ENCODE assay signal across 9 mouse cellular contexts in genomic region chr9:64060033-64060539, GRCm38 (mm10). TPM values are rescaled to one million over a fixed set of nuclear protein-coding genes. Genes with fewer than 3 reads are reported as not detected.
DNase-seq lines count a peak whose midpoint lies in the region; ATAC-seq and TF ChIP-seq lines count a peak whose summit lies in the region.
"Had no signal": no experiment of that assay in that cellular context is flagged by ENCODE, and none has a peak within 500 bp of the region (broad histone marks: within the 10 kb centered on the region; RNA-seq: fewer than 3 reads in every experiment).

No protein-coding gene starts in this region.

- H3K9ac ChIP-seq in forebrain, embryonic 11.5 days (ENCODE audit: low read length) = peak overlapping the region; percentile 57
- H3K9ac ChIP-seq in hindbrain, embryonic 12.5 days = peak overlapping the region; percentile 39; the same call in 1 of the 2 replicates
- peak overlapping the region; percentile 25 for H3K9ac ChIP-seq in liver, adult 2 months (ENCODE audit: low read depth, low read length)
- no peak overlapping the region for H3K9ac ChIP-seq in midbrain, embryonic 15.5 days

- H3K4me1 ChIP-seq in forebrain, embryonic 11.5 days (replicated peaks; ENCODE audit: control insufficient read depth, insufficient read depth, low read length) = peaks cover 20% of the 10 kb centered on the region
- H3K4me1 ChIP-seq in hindbrain, embryonic 12.5 days = peaks cover 28% of the 10 kb centered on the region
- H3K4me1 ChIP-seq in liver, adult 2 months (ENCODE audit: control insufficient read depth, insufficient read depth, low read length) = peaks cover 5% of the 10 kb centered on the region; the same call in 1 of the 2 replicates
- H3K4me1 ChIP-seq in midbrain, embryonic 15.5 days = peaks cover 20% of the 10 kb centered on the region

- peak overlapping the region; percentile 48 for H3K4me2 ChIP-seq in forebrain, embryonic 11.5 days (ENCODE audit: low read depth, low read length, severe bottlenecking)
- peak overlapping the region; percentile 50 for H3K4me2 ChIP-seq in hindbrain, embryonic 12.5 days (replicated peaks)
- peak overlapping the region; percentile 42 for H3K4me2 ChIP-seq in midbrain, embryonic 15.5 days

- no peak for TF ChIP-seq CTCF in liver, adult 2 months (IDR thresholded peaks at IDR 0.05; ENCODE audit: low read depth, low read length)

- TF ChIP-seq POLR2A in liver, adult 2 months (IDR thresholded peaks at IDR 0.05; ENCODE audit: extremely low read depth, insufficient read depth, low read length) = no peak

- no peak overlapping the region for H3K27ac ChIP-seq in forebrain, embryonic 11.5 days (ENCODE audit: low read depth, low read length)
- H3K27ac ChIP-seq in hindbrain, embryonic 12.5 days = no peak overlapping the region
- H3K27ac ChIP-seq in liver, adult 2 months (replicated peaks; ENCODE audit: insufficient read depth, low read depth, low read length) = peak overlapping the region; percentile 33
- no peak overlapping the region for H3K27ac ChIP-seq in midbrain, embryonic 15.5 days

- DNase-seq in thymus, postnatal 4 days = peak; percentile 58
- DNase-seq in thymus, postnatal 36 days = no peak
- DNase-seq in forebrain, embryonic 11.5 days (ENCODE audit: low spot score) = peak; percentile 69
- DNase-seq in liver, adult 2 months (ENCODE audit: extremely low read depth, low read depth, low spot score) = no peak
- no peak for DNase-seq in cerebellum, postnatal 4 days (ENCODE audit: low spot score in 2 of 2)

- H3K27me3 ChIP-seq in forebrain, embryonic 11.5 days (ENCODE audit: control insufficient read depth, insufficient read depth, low read length) = peaks cover 2% of the 10 kb centered on the region; the same call in 1 of the 2 replicates
- H3K27me3 ChIP-seq in hindbrain, embryonic 12.5 days = peaks cover 24% of the 10 kb centered on the region
- H3K27me3 ChIP-seq in liver, adult 2 months (ENCODE audit: control insufficient read depth, insufficient read depth, low read length) = no peaks in the 10 kb centered on the region
- peaks cover 7% of the 10 kb centered on the region; the same call in 1 of the 2 replicates for H3K27me3 ChIP-seq in midbrain, embryonic 15.5 days (replicated peaks)

- no peak for ATAC-seq in forebrain, embryonic 11.5 days (replicated peaks; ENCODE audit: low FRiP score)
- no peak for ATAC-seq in hindbrain, embryonic 12.5 days (ENCODE audit: low FRiP score)
- no peak for ATAC-seq in midbrain, embryonic 15.5 days (replicated peaks)
- ATAC-seq in frontal cortex, adult (ENCODE audit: low TSS enrichment) = no peak

- no peaks in the 10 kb centered on the region for H3K36me3 ChIP-seq in forebrain, embryonic 11.5 days (ENCODE audit: control insufficient read depth, insufficient read depth, low read length)
- no peaks in the 10 kb centered on the region for H3K36me3 ChIP-seq in hindbrain, embryonic 12.5 days
- H3K36me3 ChIP-seq in liver, adult 2 months (ENCODE audit: control insufficient read depth, insufficient read depth, low read length) = no peaks in the 10 kb centered on the region
- no peaks in the 10 kb centered on the region for H3K36me3 ChIP-seq in midbrain, embryonic 15.5 days (replicated peaks)

- H3K79me2 ChIP-seq in liver, adult 2 months (ENCODE audit: control insufficient read depth, insufficient read depth, low read length) = no peaks in the 10 kb centered on the region

- 4% methylated on average over 30 of the region's 30 CpGs for WGBS in forebrain, embryonic 11.5 days
- WGBS in hindbrain, embryonic 12.5 days = 4% methylated on average over 30 of the region's 30 CpGs
- 10% methylated on average over 30 of the region's 30 CpGs for WGBS in liver, adult 2 months
- WGBS in midbrain, embryonic 15.5 days = 5% methylated on average over 30 of the region's 30 CpGs

- H3K9me3 ChIP-seq in forebrain, embryonic 11.5 days (ENCODE audit: control insufficient read depth, low read length) = no peaks in the 10 kb centered on the region
- no peaks in the 10 kb centered on the region for H3K9me3 ChIP-seq in hindbrain, embryonic 12.5 days (replicated peaks)
- H3K9me3 ChIP-seq in midbrain, embryonic 15.5 days = no peaks in the 10 kb centered on the region

- peak overlapping the region; percentile 17; the same call in 1 of the 2 replicates for H3K4me3 ChIP-seq in forebrain, embryonic 11.5 days (ENCODE audit: low read depth, low read length)
- H3K4me3 ChIP-seq in hindbrain, embryonic 12.5 days = peak overlapping the region; percentile 18
- H3K4me3 ChIP-seq in liver, adult 2 months (ENCODE audit: insufficient read depth, low read depth, low read length) = peak overlapping the region; percentile 12
- H3K4me3 ChIP-seq in midbrain, embryonic 15.5 days = peak overlapping the region; percentile 6; the same call in 1 of the 2 replicates

RNA-seq across cellular contexts. Expression of gene Smad6, which starts 38.2 kb away (rescaled TPM):
- 6.5 and 7.4 TPM in 2 replicates for polyA plus RNA-seq in forebrain, embryonic 11.5 days (2014; fragmentation: Nextera tagmentation; extraction: Ambion mirVana)
- polyA plus RNA-seq in hindbrain, embryonic 12.5 days (2016; fragmentation: Nextera tagmentation; extraction: Ambion mirVana) = 12.4 and 13.0 TPM in 2 replicates
- total RNA-seq in liver, adult 2 months (2014; rRNA removed) = 4.1 and 6.0 TPM in 2 replicates
- 11.4 and 12.6 TPM in 2 replicates for polyA plus RNA-seq in liver, adult 2 months (2012; rRNA removed)
- polyA plus RNA-seq in midbrain, embryonic 15.5 days (2015; fragmentation: Nextera tagmentation; extraction: Ambion mirVana) = 1.5 and 1.9 TPM in 2 replicates
- total RNA-seq: neutrophil, adult 5-6 weeks had no signal

RNA-seq across cellular contexts. Expression of gene Lctl, which starts 56.9 kb away (rescaled TPM):
- polyA plus RNA-seq in forebrain, embryonic 11.5 days (2014; fragmentation: Nextera tagmentation; extraction: Ambion mirVana) = not detected in 2 replicates
- not detected in 2 replicates for polyA plus RNA-seq in hindbrain, embryonic 12.5 days (2016; fragmentation: Nextera tagmentation; extraction: Ambion mirVana)
- total RNA-seq in liver, adult 2 months (2014; rRNA removed) = not detected in 2 replicates
- polyA plus RNA-seq in liver, adult 2 months (2012; rRNA removed) = not detected in 2 replicates
- not detected in 2 replicates for polyA plus RNA-seq in midbrain, embryonic 15.5 days (2015; fragmentation: Nextera tagmentation; extraction: Ambion mirVana)
- total RNA-seq: neutrophil, adult 5-6 weeks had no signal

Comparison
In these comparisons a context has a peak if more than half of its experiments do, and no peak if none do; other contexts are left out.
1. DNase-seq: peak in thymus, postnatal 4 days (single experiment) and forebrain, embryonic 11.5 days (single experiment); none in thymus, postnatal 36 days (0 of 2), liver, adult 2 months (single experiment) and cerebellum, postnatal 4 days (0 of 2).
2. Peak in every context shown above with its lines, with median percentiles within 50 percentile points of each other: H3K4me2 ChIP-seq and H3K4me3 ChIP-seq.